Mouse (Mus musculus): ENCODE results near the gene Kcnh4. TPM values are rescaled to one million over a fixed set of nuclear protein-coding genes. Genes with fewer than 3 reads are reported as not detected.
A peak's percentile ranks its signal among the peaks of the same experiment; 100 is the strongest.

Kcnh4 gene
- polyA plus RNA-seq, 1 experiment from 2014 or later = not detected

- H3K27me3 ChIP-seq (replicated peaks) = peaks cover 44% of the 10 kb centered on the region
- no peak for ATAC-seq (ENCODE audit: insufficient number of reproducible peaks, low FRiP score)
- no peak overlapping the region for H3K4me2 ChIP-seq
- no peaks in the 10 kb centered on the region for H3K36me3 ChIP-seq
- H3K4me3 ChIP-seq = no peak overlapping the region
- H3K4me1 ChIP-seq (replicated peaks) = peaks cover 9% of the 10 kb centered on the region
- no peak overlapping the region for H3K27ac ChIP-seq (ENCODE audit: poor library complexity, severe bottlenecking)
- no peak overlapping the region for H3K9ac ChIP-seq
- 22% methylated on average over 5 of the region's 5 CpGs for WGBS
- no peaks in the 10 kb centered on the region for H3K9me3 ChIP-seq (replicated peaks)
Measured at GRCm38 (mm10) chr11:100693154-100693553, 66.6 kb downstream of the Kcnh4 start.

GRCm38 (mm10) chr11:100692164-100692616, 67.6 kb downstream of the Kcnh4 start, which contains the start of gene Zfp385c:
Zfp385c (minus strand) TSS chr11:100692455.
- no peaks in the 10 kb centered on the region for H3K9me3 ChIP-seq (replicated peaks)
- H3K27ac ChIP-seq (ENCODE audit: poor library complexity, severe bottlenecking) = no peak within 1 kb of the TSS
- peak within 1 kb of the TSS; percentile 75 for H3K4me2 ChIP-seq
- peaks cover 9% of the 10 kb centered on the region for H3K4me1 ChIP-seq (replicated peaks)
- no peak for ATAC-seq (ENCODE audit: insufficient number of reproducible peaks, low FRiP score)
- under 1% methylated on average over 23 of the region's 23 CpGs for WGBS
- H3K36me3 ChIP-seq = no peaks in the 10 kb centered on the region
- peak within 1 kb of the TSS; percentile 42 for H3K4me3 ChIP-seq
- peaks cover 44% of the 10 kb centered on the region for H3K27me3 ChIP-seq (replicated peaks)
- peak within 1 kb of the TSS; percentile 38 for H3K9ac ChIP-seq

- 76% methylated on average over 7 of the region's 7 CpGs for WGBS
- Histone ChIP-seq H3K4me3 (no peak overlapping the region), H3K36me3 (no peaks in the 10 kb centered on the region), H3K9ac (no peak overlapping the region), H3K27me3 (replicated peaks) (peaks cover 40% of the 10 kb centered on the region), H3K27ac (ENCODE audit: poor library complexity, severe bottlenecking) (no peak overlapping the region), H3K4me2 (no peak overlapping the region), H3K9me3 (replicated peaks) (no peaks in the 10 kb centered on the region), H3K4me1 (replicated peaks) (peaks cover 9% of the 10 kb centered on the region)
- no peak for ATAC-seq (ENCODE audit: insufficient number of reproducible peaks, low FRiP score)
Measured at GRCm38 (mm10) chr11:100690389-100690788, 69.4 kb downstream of the Kcnh4 start.

Other genes starting within 250 kb of the Kcnh4 start
- 93.7 and 99.0 TPM in 2 replicates for gene Acly, start 231.9 kb downstream of the Kcnh4 start, polyA plus RNA-seq (2016; fragmentation: Nextera tagmentation; extraction: Ambion mirVana)
- gene Ttc25, start 214.3 kb downstream of the Kcnh4 start, polyA plus RNA-seq (2016; fragmentation: Nextera tagmentation; extraction: Ambion mirVana) = 0.30 and 0.77 TPM in 2 replicates
- gene Cnp, start 185.0 kb downstream of the Kcnh4 start, polyA plus RNA-seq (2016; fragmentation: Nextera tagmentation; extraction: Ambion mirVana) = 21.6 and 22.1 TPM in 2 replicates
- 59.7 and 60.7 TPM in 2 replicates for gene Nkiras2, start 140.7 kb downstream of the Kcnh4 start, polyA plus RNA-seq (2016; fragmentation: Nextera tagmentation; extraction: Ambion mirVana)
- gene Dnajc7, start 139.8 kb downstream of the Kcnh4 start, polyA plus RNA-seq (2016; fragmentation: Nextera tagmentation; extraction: Ambion mirVana) = 207 and 213 TPM in 2 replicates
- 0.41 TPM in 1 of 2 replicates, not detected in the other for gene Zfp385c, start 67.5 kb downstream of the Kcnh4 start, polyA plus RNA-seq (2016; fragmentation: Nextera tagmentation; extraction: Ambion mirVana)
- 0.74 and 0.90 TPM in 2 replicates for gene Dhx58, start 55.7 kb downstream of the Kcnh4 start, polyA plus RNA-seq (2016; fragmentation: Nextera tagmentation; extraction: Ambion mirVana)
- gene Kat2a, start 47.5 kb downstream of the Kcnh4 start, polyA plus RNA-seq (2016; fragmentation: Nextera tagmentation; extraction: Ambion mirVana) = 45.4 and 49.0 TPM in 2 replicates
- gene Hspb9, start 46.1 kb downstream of the Kcnh4 start, polyA plus RNA-seq (2016; fragmentation: Nextera tagmentation; extraction: Ambion mirVana) = 0.27 TPM in 1 of 2 replicates, not detected in the other
- gene Rab5c, start 21.7 kb downstream of the Kcnh4 start, polyA plus RNA-seq (2016; fragmentation: Nextera tagmentation; extraction: Ambion mirVana) = 10.5 and 11.4 TPM in 2 replicates
- not detected in 2 replicates for gene Hcrt, start 3.0 kb upstream of the Kcnh4 start, polyA plus RNA-seq (2016; fragmentation: Nextera tagmentation; extraction: Ambion mirVana)
- 6.5 and 7.0 TPM in 2 replicates for gene Ghdc, start 11.0 kb upstream of the Kcnh4 start, polyA plus RNA-seq (2016; fragmentation: Nextera tagmentation; extraction: Ambion mirVana)
- 35.0 and 35.3 TPM in 2 replicates for gene Stat5b, start 90.8 kb upstream of the Kcnh4 start, polyA plus RNA-seq (2016; fragmentation: Nextera tagmentation; extraction: Ambion mirVana)
- 6.6 and 8.3 TPM in 2 replicates for gene Stat5a, start 99.4 kb upstream of the Kcnh4 start, polyA plus RNA-seq (2016; fragmentation: Nextera tagmentation; extraction: Ambion mirVana)
- 60.0 and 63.2 TPM in 2 replicates for gene Stat3, start 179.6 kb upstream of the Kcnh4 start, polyA plus RNA-seq (2016; fragmentation: Nextera tagmentation; extraction: Ambion mirVana)
- gene Cavin1, start 210.9 kb upstream of the Kcnh4 start, polyA plus RNA-seq (2016; fragmentation: Nextera tagmentation; extraction: Ambion mirVana) = 342 and 348 TPM in 2 replicates
- gene Atp6v0a1, start 249.5 kb upstream of the Kcnh4 start, polyA plus RNA-seq (2016; fragmentation: Nextera tagmentation; extraction: Ambion mirVana) = 70.0 and 71.4 TPM in 2 replicates

Measured in heart, embryonic 12.5 days (tissue).